Mouse (Mus musculus): ENCODE measurements at regions not wholly inside any gene's neighbourhood (a gene's known extent, or its start where the extent isn't known, plus 50 kb on each side); places are given as distances from the start of the nearest gene placed in this dataset.

DNA sequence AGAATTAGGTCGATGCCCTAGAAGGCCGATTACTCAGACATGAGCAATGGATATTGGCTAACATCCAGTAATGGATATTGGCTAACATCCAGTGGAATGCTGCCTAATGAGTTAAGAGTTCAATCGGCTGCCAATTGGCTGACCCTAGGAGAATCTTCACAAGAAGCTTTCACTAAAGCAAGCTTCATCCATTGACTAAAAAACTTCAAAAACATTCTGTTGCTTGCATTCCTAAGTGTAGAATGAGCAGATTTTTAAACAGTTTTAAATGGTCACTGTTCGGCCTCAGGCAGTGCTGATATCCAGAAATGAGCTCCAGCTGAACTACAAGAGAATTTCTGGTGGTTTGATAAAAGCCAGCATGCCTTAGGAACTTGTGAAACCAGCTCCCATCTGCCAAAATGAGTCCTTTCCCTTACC, 56.8 kb upstream of the Cenpe start:
- no peak for TF ChIP-seq CTCF (IDR thresholded peaks at IDR 0.05; ENCODE audit: low read depth)
- TF ChIP-seq EP300 (optimal IDR thresholded peaks at IDR 0.05): no peak

All from stomach, postnatal 0 days (tissue).